Mouse (Mus musculus) right cerebral cortex, postnatal 10 days (tissue): ENCODE measurements around the gene Diras2.
"Not testable (repeated sequence)": the region's sequence is repeated elsewhere in the genome, so short reads cannot be mapped to it uniquely, and the experiment has no call there.

ENCODE experiments used
- DNase-seq, 2 experiments: peaks; one replicate each; pipeline ENCODE4 v3.0.0; 2021; ENCODE audit warnings: low spot score in 2 of 2

Diras2 gene

DNA sequence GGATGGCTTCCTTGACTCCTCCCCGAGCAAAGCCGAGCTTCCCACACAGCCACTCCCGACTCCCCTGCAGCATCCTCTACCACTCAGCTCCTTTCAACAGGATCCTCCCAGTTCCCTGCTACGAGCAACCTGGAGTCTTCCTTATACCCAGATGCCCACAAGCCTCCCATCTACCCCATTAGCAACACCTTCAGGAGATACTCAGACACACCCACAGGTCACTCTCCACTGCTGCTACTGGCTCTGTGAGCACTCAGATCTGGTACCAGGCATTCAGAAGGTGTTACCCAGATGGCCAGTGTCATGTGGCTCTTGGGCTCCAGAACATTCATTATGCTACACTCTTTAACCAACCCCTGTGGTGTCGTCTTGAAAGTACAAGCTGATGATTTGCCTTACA lies 11.7 kb downstream of the Diras2 start:
- DNase-seq, result no peak

DNA sequence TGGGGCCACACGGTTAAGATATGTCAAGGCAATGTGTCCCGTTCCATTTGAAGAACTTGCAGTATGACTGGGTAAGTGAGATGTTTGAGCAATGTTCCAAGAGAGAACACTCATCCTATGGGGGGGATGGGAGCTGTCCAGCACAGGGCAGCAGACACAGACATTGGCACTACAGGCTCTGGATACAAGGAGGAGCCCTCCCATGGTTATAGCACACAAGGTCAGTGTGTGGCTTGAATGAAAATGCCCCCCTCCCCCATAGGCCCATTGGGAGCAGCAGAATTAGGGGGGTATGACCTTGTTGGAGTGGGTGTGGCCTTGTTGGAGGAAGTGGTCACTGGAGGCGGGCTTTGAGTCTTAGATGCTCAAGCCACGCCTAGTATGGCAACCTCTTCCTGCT lies 12.7 kb downstream of the Diras2 start:
- no peak for DNase-seq

DNA sequence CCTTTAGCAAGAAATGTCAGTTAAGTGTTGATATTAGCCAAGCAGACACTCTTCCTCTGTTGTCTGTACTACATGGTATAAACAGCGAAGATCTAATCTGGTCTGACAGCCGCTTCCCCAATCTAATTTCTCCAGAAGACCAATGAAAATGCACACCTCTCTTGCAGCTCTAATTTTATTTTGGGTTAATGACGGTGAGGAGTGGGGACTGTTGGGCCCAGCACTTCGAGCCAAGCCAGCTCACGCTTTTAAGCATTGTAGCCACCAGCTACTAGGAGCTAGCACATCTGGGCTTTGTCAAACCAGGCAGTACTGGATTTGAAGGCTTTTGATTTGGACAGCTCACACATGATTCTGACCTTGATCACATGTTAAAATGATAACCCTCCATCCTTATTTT lies 14.1 kb downstream of the Diras2 start:
- no peak for DNase-seq

DNA sequence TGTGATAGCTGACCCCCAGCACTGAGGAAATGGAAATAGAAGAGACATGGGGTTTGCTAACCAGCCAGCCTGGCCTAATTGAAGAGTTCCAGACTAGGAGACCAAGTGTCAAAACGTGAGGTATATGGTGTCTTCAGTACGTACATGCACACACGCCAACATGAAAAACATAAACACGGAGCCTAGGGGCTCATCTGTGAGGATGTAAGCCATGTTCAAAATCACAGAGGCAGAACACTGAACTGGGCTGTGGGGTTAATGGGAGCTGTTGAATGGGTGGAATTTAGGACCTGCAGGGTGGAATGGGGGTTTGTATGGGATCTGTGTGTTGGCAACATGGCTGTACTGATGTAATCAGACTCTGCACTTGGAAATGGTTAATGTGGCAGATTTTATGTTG lies 14.5 kb downstream of the Diras2 start:
- DNase-seq, result no peak

DNA sequence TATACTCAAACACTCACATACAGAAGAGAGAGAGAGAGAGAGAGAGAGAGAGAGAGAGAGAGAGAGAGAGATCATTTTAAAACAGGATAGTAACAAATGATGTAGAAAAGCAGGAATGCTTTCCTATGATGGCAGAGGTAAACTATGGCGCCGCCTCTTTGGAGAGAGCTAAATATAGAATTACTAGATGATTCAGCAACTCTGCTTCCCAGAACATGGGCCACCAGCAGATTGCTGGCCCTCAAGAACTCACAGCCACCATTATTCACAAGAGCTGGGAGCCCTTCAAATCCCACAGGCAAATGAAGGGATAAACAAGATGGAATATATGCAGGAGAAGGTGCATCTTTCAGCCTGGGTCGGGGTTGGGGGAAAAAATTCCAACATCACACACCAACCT lies 15.0 kb downstream of the Diras2 start:
- DNase-seq, result no peak

DNA sequence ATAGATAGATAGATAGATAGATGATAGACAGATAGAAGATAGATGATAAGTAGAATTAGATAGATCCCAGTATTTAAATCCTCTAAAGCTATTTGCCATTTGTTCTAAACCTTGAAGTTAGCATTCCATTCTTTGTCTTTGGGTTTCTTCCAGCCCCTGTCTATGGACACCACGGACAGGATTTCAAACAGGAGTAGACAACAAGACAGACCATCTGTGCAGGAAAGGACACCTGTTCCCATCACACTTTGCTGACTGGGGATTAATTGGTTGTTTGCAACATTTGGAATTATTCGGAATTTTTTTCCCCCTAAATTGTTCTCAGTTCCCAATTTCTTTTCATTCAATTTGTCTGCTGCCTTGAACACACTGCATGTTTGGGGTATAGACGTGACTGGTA lies 17.5 kb downstream of the Diras2 start:
- DNase-seq, result no peak

DNA sequence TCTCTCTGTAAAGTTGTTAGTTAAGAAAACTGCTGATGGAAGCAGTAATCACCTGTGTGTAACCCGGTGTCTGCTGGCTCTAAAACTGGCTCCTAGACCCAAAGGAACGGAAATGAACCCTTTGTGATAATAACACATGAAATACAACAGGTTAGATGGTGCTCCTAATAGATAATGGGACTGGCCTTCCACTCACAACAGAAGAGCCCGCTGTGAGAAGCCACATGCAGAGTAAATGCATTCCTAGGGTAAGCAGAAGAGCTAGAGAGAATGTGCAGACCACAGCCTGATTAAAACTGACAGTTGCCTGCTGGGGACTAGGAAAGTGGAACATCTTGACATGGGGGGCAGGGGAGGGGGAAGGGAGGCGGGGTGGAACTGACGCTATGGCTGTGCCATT lies 18.7 kb downstream of the Diras2 start:
- DNase-seq, result no peak

DNA sequence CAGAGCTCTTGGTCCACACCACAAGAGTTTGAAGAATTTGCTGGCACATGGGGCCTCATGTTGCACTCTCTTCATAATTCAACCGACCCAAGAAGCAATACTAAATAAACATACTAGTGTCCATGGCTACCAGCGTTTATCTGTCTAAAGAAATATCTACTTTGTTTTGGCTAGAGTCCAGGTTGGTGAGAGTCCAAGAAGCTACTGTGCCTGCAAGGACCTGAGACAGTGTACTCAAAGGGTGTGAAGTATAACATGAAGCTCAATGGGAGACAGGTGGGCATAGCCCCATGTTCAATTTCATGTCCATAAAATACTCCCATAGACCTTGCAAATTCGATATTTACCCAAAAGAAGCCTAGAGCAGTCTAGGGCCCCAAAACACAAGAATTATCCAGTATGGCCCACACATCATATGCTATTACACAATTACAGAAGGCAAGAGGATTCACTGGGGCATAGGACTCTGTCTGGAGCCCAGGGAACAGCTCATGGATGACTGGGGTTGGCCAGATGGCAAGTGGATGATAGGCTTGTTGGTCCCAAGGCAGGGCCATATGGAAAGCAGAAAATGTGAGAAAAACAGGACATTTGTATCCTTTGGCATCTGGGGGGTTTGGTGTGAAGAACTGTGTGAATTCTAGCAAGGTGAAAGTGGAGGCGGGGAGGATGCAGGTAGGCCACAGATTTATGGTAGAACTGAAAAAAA lies 20.8 kb downstream of the Diras2 start:
- no peak for DNase-seq

DNA sequence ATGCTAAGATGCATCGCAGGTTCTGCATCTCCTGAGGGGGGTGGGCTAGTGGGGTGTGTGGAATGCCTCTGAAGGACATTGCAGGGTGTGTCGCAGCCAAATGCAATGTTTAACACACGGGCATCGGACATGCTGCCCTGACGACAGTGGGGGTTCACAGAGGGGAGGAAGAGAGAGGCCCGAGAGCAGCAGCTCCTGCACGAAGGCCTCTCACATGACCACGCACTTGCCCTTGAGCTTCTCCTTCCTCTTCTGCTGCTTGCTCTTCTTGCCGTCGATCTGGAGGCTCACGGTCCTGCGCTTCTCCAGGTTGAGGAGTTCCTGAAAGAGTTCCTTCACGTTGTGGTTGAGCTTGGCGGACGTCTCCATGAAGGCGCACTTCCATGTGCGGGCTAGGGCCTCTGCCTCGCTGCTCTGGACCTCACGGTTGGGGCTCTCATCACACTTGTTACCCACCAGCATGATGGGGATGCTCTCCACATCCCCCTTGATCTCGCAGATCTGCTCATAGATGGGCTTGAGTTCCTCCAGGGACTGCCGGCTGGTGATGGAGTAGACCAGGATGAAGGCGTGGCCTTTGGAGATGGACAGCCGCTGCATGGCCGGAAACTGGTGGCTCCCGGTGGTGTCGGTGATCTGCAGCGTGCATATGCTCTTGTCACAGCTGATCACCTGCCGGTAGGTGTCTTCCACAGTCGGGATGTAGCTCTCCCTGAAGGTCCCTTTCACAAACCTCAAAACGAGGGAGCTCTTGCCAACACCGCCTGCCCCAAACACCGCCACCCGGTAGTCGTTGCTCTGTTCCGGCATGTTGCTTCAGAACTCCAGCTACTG lies 23.4 kb downstream of the Diras2 start:
- no peak for DNase-seq

DNA sequence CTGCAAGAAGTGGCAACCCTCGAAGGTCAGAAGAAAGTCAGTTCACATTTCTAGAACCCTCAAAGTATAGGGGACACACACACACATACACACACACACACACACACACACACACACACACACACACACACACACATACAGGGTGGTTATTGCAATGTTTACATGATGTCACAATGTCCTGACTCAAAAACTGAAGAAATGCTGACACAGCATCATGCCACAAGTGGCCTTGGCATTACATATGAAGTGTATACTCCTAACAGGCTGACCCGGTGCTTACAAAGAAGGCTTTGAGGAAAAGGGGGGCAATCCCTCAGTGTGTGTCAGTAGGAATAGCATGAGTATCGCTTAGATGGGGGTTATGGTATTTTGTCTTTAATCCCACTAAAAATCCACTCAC lies 24.3 kb downstream of the Diras2 start:
- DNase-seq, result not testable (repeated sequence)

DNA sequence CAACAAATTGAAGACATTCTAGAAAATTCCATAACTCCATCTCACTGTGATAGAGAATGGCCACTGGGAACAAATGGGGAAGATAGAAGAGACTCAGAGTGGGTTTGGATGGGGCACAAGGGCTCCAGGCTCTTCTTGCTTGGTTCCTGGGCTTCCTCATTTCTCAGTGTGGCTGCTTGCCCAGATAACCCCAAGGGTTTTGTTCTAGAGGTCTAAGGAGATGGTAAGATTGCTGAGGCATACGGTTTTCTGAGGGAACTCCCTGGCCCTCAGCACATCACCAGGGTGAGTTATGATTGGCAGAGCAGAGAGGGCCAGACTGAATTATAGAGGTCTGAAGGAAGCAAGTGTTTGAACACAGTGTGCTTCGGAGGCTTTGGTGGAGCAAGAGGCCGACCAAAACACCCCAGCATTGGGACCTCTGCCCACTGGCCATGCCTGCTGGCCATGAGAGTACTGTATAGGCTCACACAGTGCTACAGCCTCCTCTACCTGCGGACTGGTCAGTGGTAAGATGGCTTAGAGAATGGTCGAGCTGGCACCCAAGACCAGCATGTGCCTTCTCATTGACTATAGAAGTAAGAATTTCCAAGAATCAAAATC lies 25.3 kb downstream of the Diras2 start:
- not testable (repeated sequence) for DNase-seq

DNA sequence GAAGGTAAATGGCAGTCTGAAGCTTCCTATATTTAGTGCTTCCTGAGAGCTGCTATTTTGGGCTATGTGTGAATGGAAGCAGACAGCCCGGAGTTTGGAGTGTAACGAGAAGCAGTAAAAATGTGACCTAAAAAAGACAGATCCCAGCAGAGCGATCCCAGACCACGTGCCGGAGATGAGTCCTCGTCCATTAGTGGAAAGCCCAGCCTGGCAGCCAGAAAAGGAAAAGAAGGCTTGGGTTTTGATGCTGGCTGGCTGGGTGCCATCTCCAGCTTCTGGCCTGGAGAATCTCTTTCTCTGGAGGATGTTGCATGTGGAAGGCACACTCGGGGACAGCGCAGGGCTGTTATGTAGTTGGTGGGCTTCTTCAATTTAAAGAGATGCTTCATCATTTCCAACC lies 29.4 kb downstream of the Diras2 start:
- DNase-seq, result peak; percentile 91 to 95

DNA sequence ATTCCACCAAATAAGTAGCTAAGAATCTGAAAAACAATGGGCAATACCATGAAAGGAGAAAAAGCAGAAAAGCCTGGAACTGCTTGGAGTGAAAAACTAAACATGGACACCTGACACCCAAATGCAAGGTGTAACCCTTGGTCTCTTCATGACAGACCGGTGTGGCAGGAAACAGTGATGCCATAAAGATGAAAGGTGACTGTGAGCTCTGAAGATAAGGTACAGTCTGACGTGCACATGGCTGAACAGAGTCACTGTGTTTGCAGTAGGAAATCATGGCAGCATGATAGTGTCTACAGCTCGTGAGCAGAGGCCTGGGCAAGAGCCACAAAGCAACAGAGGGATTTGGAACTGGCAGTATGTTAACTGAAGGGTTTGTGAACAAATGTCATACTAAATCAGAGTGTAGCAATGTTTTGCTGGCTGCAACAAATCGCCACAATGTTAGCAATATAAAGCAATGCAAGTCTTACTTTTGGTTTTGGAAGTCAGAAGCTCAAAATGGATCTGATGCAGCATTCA lies 34.0 kb downstream of the Diras2 start:
- no peak for DNase-seq

DNA sequence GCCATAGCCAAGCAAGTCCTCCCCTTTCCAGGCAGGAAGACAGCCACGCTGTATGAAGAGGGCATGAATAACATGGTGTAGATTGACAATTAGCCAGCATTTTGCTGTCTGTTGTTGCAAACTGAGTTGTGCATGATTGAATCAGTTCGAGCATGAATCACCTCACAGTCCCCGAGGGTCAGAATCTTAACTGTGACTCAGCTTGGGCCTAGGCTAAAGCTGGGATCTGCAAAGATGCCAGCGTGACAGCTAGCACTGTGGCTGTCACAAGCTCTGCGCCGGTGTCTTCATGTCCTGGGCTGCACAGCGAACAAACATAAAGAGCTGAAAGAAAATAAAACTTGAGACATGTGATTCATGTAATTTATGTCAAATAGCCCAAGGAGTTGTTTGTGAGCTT lies 42.3 kb downstream of the Diras2 start:
- DNase-seq, result no peak

DNA sequence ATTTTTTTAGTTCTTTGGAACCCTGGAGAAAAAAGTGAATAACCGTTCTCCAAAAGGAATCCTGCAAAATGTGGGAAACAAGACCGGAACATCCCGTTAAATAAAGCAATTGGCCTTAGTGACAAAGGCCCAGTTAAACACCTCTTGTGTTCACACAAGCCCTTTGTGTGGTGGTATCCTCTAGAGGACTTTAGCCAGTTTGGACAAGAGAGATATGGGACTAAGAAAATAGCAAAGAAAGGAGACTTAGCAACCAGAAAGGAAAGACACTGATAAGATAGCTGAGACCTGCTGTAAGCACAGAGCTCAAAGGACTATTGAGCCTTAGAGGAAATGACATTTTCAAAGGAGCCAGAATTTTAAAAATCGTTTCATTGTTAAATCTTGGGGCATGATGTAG lies 47.0 kb downstream of the Diras2 start:
- DNase-seq, result no peak

DNA sequence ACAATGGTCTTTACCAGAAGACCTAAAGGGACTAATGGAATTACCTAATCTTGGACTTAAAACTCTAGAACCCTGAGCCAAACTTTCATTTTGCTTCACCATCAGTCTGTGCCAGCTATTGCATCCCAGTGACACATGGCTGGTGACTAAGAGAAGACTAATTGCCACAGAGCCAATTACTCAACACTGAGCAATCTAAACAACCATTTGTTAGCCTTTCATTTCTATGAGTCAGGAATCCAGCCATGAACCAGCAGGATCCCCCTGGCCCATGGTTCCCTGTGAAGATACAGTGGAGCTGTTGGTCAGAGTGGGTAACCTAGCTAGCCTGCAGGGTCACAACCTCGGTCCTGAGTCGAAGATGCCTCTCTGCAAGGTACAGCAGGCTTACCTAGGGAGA lies 49.3 kb downstream of the Diras2 start:
- DNase-seq, result no peak

DNA sequence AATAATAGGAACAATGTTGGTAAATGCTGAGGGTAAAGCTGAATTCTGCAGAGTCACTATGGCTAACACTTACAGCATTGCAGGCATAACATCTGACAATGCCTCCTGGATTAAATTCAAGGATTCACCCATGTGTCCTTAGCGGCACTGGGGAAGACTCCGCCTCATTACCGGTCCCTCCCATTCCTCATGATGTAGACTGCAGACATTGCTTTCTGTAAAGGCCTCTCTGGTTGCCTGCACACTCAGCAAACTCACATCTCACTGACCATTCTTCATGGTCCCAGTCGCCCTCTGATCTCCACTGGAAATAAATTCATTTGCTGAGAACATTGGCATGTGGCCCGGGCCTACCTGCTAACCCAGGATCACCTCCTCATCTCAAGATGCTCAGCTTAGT lies 51.9 kb downstream of the Diras2 start:
- DNase-seq, result no peak

DNA sequence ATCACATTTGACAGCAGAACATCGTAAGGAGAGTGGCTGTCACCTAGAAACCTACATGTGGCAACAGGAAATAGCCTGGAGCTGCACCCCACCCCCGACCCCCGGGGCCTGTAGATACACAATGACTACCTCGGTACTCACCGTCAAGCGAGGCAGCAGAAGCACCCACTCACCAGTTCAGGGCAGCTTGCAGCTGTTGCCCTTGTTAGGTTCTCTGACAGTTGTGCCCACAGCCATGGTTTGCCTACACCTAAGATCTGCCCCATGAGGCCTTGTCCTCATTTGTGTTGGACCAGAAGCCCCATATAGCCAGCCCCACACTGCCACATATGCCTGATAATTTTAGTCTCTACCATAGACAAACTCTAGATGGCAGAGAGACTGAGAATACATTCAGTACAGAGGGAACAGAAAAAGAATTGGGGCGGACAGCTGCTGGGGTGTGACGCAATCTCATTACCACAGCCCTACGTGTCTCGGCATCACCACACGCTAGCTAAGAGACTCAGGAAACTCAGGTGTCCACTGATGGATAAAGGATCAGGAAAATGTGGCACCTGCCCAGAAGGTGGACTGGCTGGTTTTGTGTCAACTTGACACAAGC lies 54.0 kb downstream of the Diras2 start:
- no peak for DNase-seq

DNA sequence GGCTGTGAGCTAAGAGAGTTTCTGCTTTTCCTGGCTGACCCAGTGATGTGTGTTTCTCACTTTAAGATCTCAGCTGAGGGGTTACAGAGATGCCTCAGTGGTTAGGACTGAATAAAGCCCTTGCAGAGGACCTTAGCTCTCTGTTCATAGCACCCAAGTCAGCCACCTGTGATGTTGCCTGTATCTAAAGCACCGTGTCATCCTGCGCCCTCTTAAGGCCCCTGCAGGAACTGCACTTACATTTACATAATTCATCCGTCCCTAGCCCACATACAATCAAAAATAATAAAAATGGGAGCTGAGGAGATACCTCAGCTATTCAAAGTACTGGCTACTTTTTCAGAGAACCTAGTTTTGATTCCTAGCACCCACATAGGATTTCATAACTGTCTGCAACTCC lies 54.9 kb downstream of the Diras2 start:
- no peak for DNase-seq

DNA sequence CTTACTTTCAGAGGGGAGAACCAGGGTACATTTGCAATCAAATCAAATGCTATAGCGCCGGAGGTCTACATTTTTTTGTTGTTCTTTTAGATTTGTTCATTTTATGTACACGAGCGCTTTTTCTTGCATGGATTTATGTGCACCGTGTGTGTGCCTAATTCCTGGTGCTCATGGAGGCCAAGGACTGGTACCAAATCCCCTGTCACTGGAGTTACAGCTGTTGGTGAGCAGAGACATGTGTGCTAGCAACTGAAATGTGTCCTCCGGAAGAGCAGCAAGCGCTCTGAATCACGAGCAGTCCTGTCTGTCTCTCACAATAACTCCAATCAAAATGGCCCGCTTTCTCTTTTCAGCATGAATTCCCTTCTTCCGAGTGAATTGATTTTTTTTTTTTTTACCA lies 55.8 kb downstream of the Diras2 start:
- DNase-seq, result no peak

DNA sequence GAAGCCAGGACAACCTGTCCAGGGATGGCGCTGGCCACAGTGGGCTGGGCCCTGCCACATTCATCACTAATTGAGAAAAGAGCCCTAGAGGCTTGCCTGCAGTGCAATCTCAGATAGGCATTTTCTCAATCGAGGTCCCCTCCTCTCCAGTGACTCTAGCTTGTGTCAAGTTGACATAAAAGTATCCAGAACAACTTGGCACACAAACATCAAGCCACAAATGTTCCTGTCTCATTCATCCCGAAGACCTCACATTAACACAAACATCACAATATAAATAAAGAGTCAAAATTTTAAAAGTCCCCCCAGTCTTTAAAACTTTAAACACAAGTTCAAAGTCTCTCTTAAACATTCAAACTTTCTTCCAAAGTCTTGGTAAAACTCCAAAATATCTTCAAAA lies 56.3 kb downstream of the Diras2 start:
- DNase-seq, result no peak
